In the genomic region with DNA sequence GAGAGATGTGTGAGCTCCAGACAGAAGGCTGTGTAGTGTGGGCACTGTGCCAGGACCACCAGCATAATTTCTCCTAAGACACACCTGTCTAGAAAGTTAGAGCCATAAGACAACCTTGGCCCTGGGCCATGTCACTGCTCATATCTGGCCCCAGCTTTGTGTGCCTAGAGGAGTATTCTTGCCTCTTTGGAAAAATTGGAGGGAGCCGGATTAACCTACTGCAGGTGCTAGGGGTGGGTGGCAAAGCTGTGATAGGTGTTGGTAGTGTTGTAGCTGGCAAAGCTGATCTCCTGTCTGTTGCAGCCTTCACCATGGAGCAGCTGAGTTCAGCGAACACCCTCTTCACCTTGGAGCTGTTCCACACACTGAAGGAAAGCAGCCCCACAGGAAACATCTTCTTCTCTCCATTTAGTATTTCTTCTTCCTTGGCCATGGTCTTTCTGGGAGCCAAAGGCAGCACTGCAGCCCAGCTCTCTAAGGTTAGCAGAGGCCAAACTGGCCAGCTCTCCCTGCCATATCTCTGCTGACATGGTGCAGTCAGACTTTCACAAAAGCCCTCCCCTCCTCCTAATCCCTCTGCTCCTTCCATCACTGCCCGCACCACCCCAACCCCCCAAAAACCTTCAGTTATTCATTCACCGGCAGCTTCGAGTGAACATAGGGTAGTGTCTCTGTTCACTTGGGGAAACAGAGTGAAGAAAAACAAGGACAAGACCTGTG, we compare ENCODE assay signal across 11 mouse cellular contexts. TPM values are rescaled to one million over a fixed set of nuclear protein-coding genes. Genes with fewer than 3 reads are reported as not detected.
DNase-seq lines count a peak whose midpoint lies in the region; ATAC-seq and TF ChIP-seq lines count a peak whose summit lies in the region.
"Had no signal": no experiment of that assay in that cellular context is flagged by ENCODE, and none has a peak within 500 bp of the region (broad histone marks: within the 10 kb centered on the region; RNA-seq: fewer than 3 reads in every experiment).

No protein-coding gene starts in this region.

- TF ChIP-seq CTCF in liver, postnatal 0 days (IDR thresholded peaks at IDR 0.05; ENCODE audit: low read depth) = no peak
- no peak for TF ChIP-seq CTCF in forebrain, postnatal 0 days (IDR thresholded peaks at IDR 0.05; ENCODE audit: low read depth)

- H3K9me3 ChIP-seq in liver, postnatal 0 days (ENCODE audit: low read length) = no peaks in the 10 kb centered on the region
- H3K9me3 ChIP-seq in liver, embryonic 11.5 days (ENCODE audit: control insufficient read depth, low read length) = no peaks in the 10 kb centered on the region
- H3K9me3 ChIP-seq in forebrain, postnatal 0 days (ENCODE audit: low read length) = no peaks in the 10 kb centered on the region
- H3K9me3 ChIP-seq in neural tube, embryonic 14.5 days (ENCODE audit: control insufficient read depth, low read length) = no peaks in the 10 kb centered on the region
- H3K9me3 ChIP-seq: heart, embryonic 15.5 days had no signal

- no peak for TF ChIP-seq EP300 in liver, postnatal 0 days (IDR thresholded peaks at IDR 0.05; ENCODE audit: low read depth)

- peak overlapping the region; percentile 12; the same call in 1 of the 2 replicates for H3K27ac ChIP-seq in liver, postnatal 0 days (ENCODE audit: low read depth)
- H3K27ac ChIP-seq in liver, embryonic 11.5 days (ENCODE audit: low read depth, low read length) = no peak overlapping the region
- peak overlapping the region; percentile 80 for H3K27ac ChIP-seq in forebrain, postnatal 0 days (ENCODE audit: low read depth, low read length)
- 0 out of 2 replicates have a peak overlapping the region, but pooled peaks have one; percentile 48 for H3K27ac ChIP-seq in neural tube, embryonic 14.5 days (ENCODE audit: low read depth, low read length)
- H3K27ac ChIP-seq: heart, embryonic 15.5 days had no signal

- no peak for DNase-seq in liver, postnatal 0 days
- no peak for DNase-seq in liver, embryonic 11.5 days (ENCODE audit: low spot score)
- DNase-seq in cerebellum, adult 9-10 months = peak; percentile 64
- DNase-seq in forebrain, postnatal 0 days = peak; percentile 16
- no peak for DNase-seq in ovary, postnatal 14 days (ENCODE audit: low spot score)
- DNase-seq in adrenal gland, adult (ENCODE audit: inconsistent age in 2 of 2, low spot score in 1 of 2) = no peak

- H3K4me3 ChIP-seq in liver, postnatal 0 days (ENCODE audit: low read depth, low read length) = no peak overlapping the region
- H3K4me3 ChIP-seq in liver, embryonic 11.5 days (ENCODE audit: low read depth, low read length) = no peak overlapping the region
- no peak overlapping the region for H3K4me3 ChIP-seq in forebrain, postnatal 0 days (ENCODE audit: low read depth, low read length)
- H3K4me3 ChIP-seq in neural tube, embryonic 14.5 days (ENCODE audit: low read depth, low read length) = no peak overlapping the region
- H3K4me3 ChIP-seq: heart, embryonic 15.5 days had no signal

- no peaks in the 10 kb centered on the region for H3K27me3 ChIP-seq in liver, postnatal 0 days (ENCODE audit: insufficient read depth, low read length)
- H3K27me3 ChIP-seq in liver, embryonic 11.5 days (replicated peaks; ENCODE audit: control insufficient read depth, insufficient read depth, low read length) = no peaks in the 10 kb centered on the region
- no peaks in the 10 kb centered on the region for H3K27me3 ChIP-seq in forebrain, postnatal 0 days (ENCODE audit: insufficient read depth, low read length)
- no peaks in the 10 kb centered on the region for H3K27me3 ChIP-seq in neural tube, embryonic 14.5 days (ENCODE audit: control insufficient read depth, insufficient read depth, low read length)
- H3K27me3 ChIP-seq: heart, embryonic 15.5 days had no signal

- H3K36me3 ChIP-seq in liver, postnatal 0 days (replicated peaks; ENCODE audit: insufficient read depth, low read length) = no peaks in the 10 kb centered on the region
- H3K36me3 ChIP-seq in liver, embryonic 11.5 days (ENCODE audit: control insufficient read depth, insufficient read depth, low read length) = no peaks in the 10 kb centered on the region
- no peaks in the 10 kb centered on the region for H3K36me3 ChIP-seq in forebrain, postnatal 0 days (ENCODE audit: insufficient read depth)
- H3K36me3 ChIP-seq in neural tube, embryonic 14.5 days (ENCODE audit: control insufficient read depth, insufficient read depth, low read length) = no peaks in the 10 kb centered on the region
- H3K36me3 ChIP-seq: heart, embryonic 15.5 days had no signal

- no peak for ATAC-seq in liver, postnatal 0 days
- no peak for ATAC-seq in liver, embryonic 11.5 days (replicated peaks; ENCODE audit: low FRiP score)
- peak; percentile 68 for ATAC-seq in forebrain, postnatal 0 days
- ATAC-seq in neural tube, embryonic 14.5 days (ENCODE audit: low read depth) = peak; percentile 33; the same call in 1 of the 2 replicates
- no peak for ATAC-seq in granulocyte monocyte progenitor cell, adult 5-6 weeks (replicated peaks; ENCODE audit: poor library complexity, severe bottlenecking)

- no peak overlapping the region for H3K4me2 ChIP-seq in liver, postnatal 0 days (ENCODE audit: low read depth, low read length)
- no peak overlapping the region for H3K4me2 ChIP-seq in liver, embryonic 11.5 days
- peak overlapping the region; percentile 23 for H3K4me2 ChIP-seq in forebrain, postnatal 0 days (ENCODE audit: low read depth)
- H3K4me2 ChIP-seq in neural tube, embryonic 14.5 days (ENCODE audit: low read depth, low read length) = no peak overlapping the region
- H3K4me2 ChIP-seq: heart, embryonic 15.5 days had no signal

- WGBS in liver, postnatal 0 days (ENCODE audit: insufficient replicate concordance) = 60% methylated on average over 5 of the region's 5 CpGs
- WGBS in liver, embryonic 11.5 days = 62% methylated on average over 5 of the region's 5 CpGs
- 37% methylated on average over 5 of the region's 5 CpGs for WGBS in forebrain, postnatal 0 days
- 71% methylated on average over 5 of the region's 5 CpGs for WGBS in neural tube, embryonic 14.5 days

- no peaks in the 10 kb centered on the region for H3K4me1 ChIP-seq in liver, postnatal 0 days (ENCODE audit: insufficient read depth)
- no peaks in the 10 kb centered on the region for H3K4me1 ChIP-seq in liver, embryonic 11.5 days (replicated peaks; ENCODE audit: control insufficient read depth, insufficient read depth, low read length)
- H3K4me1 ChIP-seq in forebrain, postnatal 0 days (ENCODE audit: insufficient read depth) = peaks cover 12% of the 10 kb centered on the region
- no peaks in the 10 kb centered on the region for H3K4me1 ChIP-seq in neural tube, embryonic 14.5 days (ENCODE audit: control insufficient read depth, insufficient read depth, low read length)

- H3K9ac ChIP-seq in liver, postnatal 0 days (replicated peaks) = no peak overlapping the region
- H3K9ac ChIP-seq in liver, embryonic 11.5 days (ENCODE audit: low read depth, low read length) = no peak overlapping the region
- no peak overlapping the region for H3K9ac ChIP-seq in forebrain, postnatal 0 days
- no peak overlapping the region for H3K9ac ChIP-seq in neural tube, embryonic 14.5 days (replicated peaks; ENCODE audit: low read depth, low read length)
- H3K9ac ChIP-seq: heart, embryonic 15.5 days had no signal

RNA-seq across cellular contexts. Expression of gene Serpinb1b, which starts 6.8 kb away (rescaled TPM):
- not detected in 2 replicates for polyA plus RNA-seq in liver, postnatal 0 days (2015; fragmentation: Nextera tagmentation; extraction: Ambion mirVana)
- polyA plus RNA-seq in liver, embryonic 11.5 days (2014; fragmentation: Nextera tagmentation; extraction: Ambion mirVana) = not detected in 2 replicates
- total RNA-seq in forebrain, postnatal 0 days (2014; rRNA removed) = 0.95 and 1.1 TPM in 2 replicates
- 3.5 and 4.1 TPM in 2 replicates for polyA plus RNA-seq in forebrain, postnatal 0 days (2015; fragmentation: Nextera tagmentation; extraction: Ambion mirVana)
- polyA plus RNA-seq in neural tube, embryonic 14.5 days (2014; fragmentation: Nextera tagmentation; extraction: Ambion mirVana) = 24.0 and 45.4 TPM in 2 replicates
- total RNA-seq in granulocyte monocyte progenitor cell, adult 5-6 weeks (2014; fragmentation: Nextera tagmentation) = not detected in 2 replicates
- not detected in 2 replicates for total RNA-seq in granulocyte monocyte progenitor cell, adult 5-6 weeks (2017)
- total RNA-seq: megakaryocyte progenitor cell, adult 5-6 weeks had no signal

RNA-seq across cellular contexts. Expression of gene Serpinb9b, which starts 57.9 kb away (rescaled TPM):
- polyA plus RNA-seq in liver, postnatal 0 days (2015; fragmentation: Nextera tagmentation; extraction: Ambion mirVana) = 0.15 TPM in 1 of 2 replicates, not detected in the other
- not detected in 2 replicates for polyA plus RNA-seq in liver, embryonic 11.5 days (2014; fragmentation: Nextera tagmentation; extraction: Ambion mirVana)
- total RNA-seq in forebrain, postnatal 0 days (2014; rRNA removed) = 0.24 TPM in 1 of 2 replicates, not detected in the other
- 0.11 and 0.18 TPM in 2 replicates for polyA plus RNA-seq in forebrain, postnatal 0 days (2015; fragmentation: Nextera tagmentation; extraction: Ambion mirVana)
- 0.28 and 0.29 TPM in 2 replicates for polyA plus RNA-seq in neural tube, embryonic 14.5 days (2014; fragmentation: Nextera tagmentation; extraction: Ambion mirVana)
- not detected in 2 replicates for total RNA-seq in granulocyte monocyte progenitor cell, adult 5-6 weeks (2014; fragmentation: Nextera tagmentation)
- not detected in 2 replicates for total RNA-seq in granulocyte monocyte progenitor cell, adult 5-6 weeks (2017)
- total RNA-seq: left cerebral cortex, adult 18-20 months; megakaryocyte progenitor cell, adult 5-6 weeks had no signal

Comparison
In these comparisons a context has a peak if more than half of its experiments do, and no peak if none do; other contexts are left out.
1. ATAC-seq: peak in forebrain, postnatal 0 days (single experiment) and neural tube, embryonic 14.5 days (single experiment); none in liver, postnatal 0 days (single experiment), liver, embryonic 11.5 days (single experiment) and granulocyte monocyte progenitor cell, adult 5-6 weeks (single experiment).
2. DNase-seq: peak in cerebellum, adult 9-10 months (single experiment) and forebrain, postnatal 0 days (single experiment); none in liver, postnatal 0 days (single experiment), liver, embryonic 11.5 days (single experiment), ovary, postnatal 14 days (single experiment) and adrenal gland, adult (0 of 2).